8 mouse cellular contexts compared by ENCODE assay signal in genomic region chr13:109926277-109926920, GRCm38 (mm10).
A peak's percentile ranks its signal among the peaks of the same experiment; 100 is the strongest.
DNase-seq lines count a peak whose midpoint lies in the region; ATAC-seq lines count a peak whose summit lies in the region.

No protein-coding gene starts in this region.

- H3K9ac ChIP-seq in forebrain, embryonic 14.5 days (ENCODE audit: low read length): peak overlapping the region; percentile 22; the same call in 1 of the 2 replicates
- H3K9ac ChIP-seq in intestine, embryonic 15.5 days: no peak overlapping the region
- H3K9ac ChIP-seq in neural tube, embryonic 11.5 days (ENCODE audit: low read length): no peak overlapping the region

- H3K4me2 ChIP-seq in forebrain, embryonic 14.5 days (ENCODE audit: low read length): peak overlapping the region; percentile 43
- peak overlapping the region; percentile 33 for H3K4me2 ChIP-seq in intestine, embryonic 15.5 days (replicated peaks)
- peak overlapping the region; percentile 11; the same call in 1 of the 2 replicates for H3K4me2 ChIP-seq in neural tube, embryonic 11.5 days (ENCODE audit: low read depth)

- H3K4me3 ChIP-seq in forebrain, embryonic 14.5 days (ENCODE audit: low read depth, low read length): peak overlapping the region; percentile 11
- no peak overlapping the region for H3K4me3 ChIP-seq in intestine, embryonic 15.5 days (replicated peaks)
- no peak overlapping the region for H3K4me3 ChIP-seq in neural tube, embryonic 11.5 days (ENCODE audit: low read depth, low read length)

- no peaks in the 10 kb centered on the region for H3K9me3 ChIP-seq in forebrain, embryonic 14.5 days (replicated peaks; ENCODE audit: control insufficient read depth, low read length)
- H3K9me3 ChIP-seq in intestine, embryonic 15.5 days: no peaks in the 10 kb centered on the region
- no peaks in the 10 kb centered on the region for H3K9me3 ChIP-seq in neural tube, embryonic 11.5 days (ENCODE audit: control insufficient read depth, low read length)

- peak; percentile 98 for ATAC-seq in forebrain, embryonic 14.5 days
- peak; percentile 78 for ATAC-seq in intestine, embryonic 15.5 days
- ATAC-seq in neural tube, embryonic 11.5 days (ENCODE audit: insufficient read depth, low FRiP score, low TSS enrichment): peak; percentile 94

- no peaks in the 10 kb centered on the region for H3K36me3 ChIP-seq in forebrain, embryonic 14.5 days (ENCODE audit: control insufficient read depth, insufficient read depth, low read length)
- H3K36me3 ChIP-seq in intestine, embryonic 15.5 days: no peaks in the 10 kb centered on the region
- H3K36me3 ChIP-seq in neural tube, embryonic 11.5 days (ENCODE audit: control insufficient read depth, insufficient read depth, low read length): no peaks in the 10 kb centered on the region

- WGBS in forebrain, embryonic 14.5 days: 23% methylated on average over 15 of the region's 15 CpGs
- 30% methylated on average over 15 of the region's 15 CpGs for WGBS in intestine, embryonic 15.5 days
- WGBS in neural tube, embryonic 11.5 days: 38% methylated on average over 15 of the region's 15 CpGs

- H3K27ac ChIP-seq in forebrain, embryonic 14.5 days (ENCODE audit: low read depth, low read length): peak overlapping the region; percentile 16
- H3K27ac ChIP-seq in intestine, embryonic 15.5 days: no peak overlapping the region
- no peak overlapping the region for H3K27ac ChIP-seq in neural tube, embryonic 11.5 days (ENCODE audit: low read depth, low read length)

- DNase-seq in adrenal gland, adult 2 months: peak; percentile 33
- DNase-seq in adrenal gland, adult 8-10 months: no peak
- DNase-seq in ZHBTc4 (ENCODE audit: low read depth, low spot score) (peak; percentile 25), liver (peak; percentile 46)
- DNase-seq in forebrain, embryonic 14.5 days (ENCODE audit: low spot score): peak; percentile 97
- DNase-seq in neural tube, embryonic 11.5 days (ENCODE audit: low spot score): peak; percentile 71
- peak; percentile 13 to 46 for DNase-seq in thymus, postnatal 36 days

- H3K27me3 ChIP-seq in forebrain, embryonic 14.5 days (replicated peaks; ENCODE audit: control insufficient read depth, insufficient read depth, low read length): no peaks in the 10 kb centered on the region
- no peaks in the 10 kb centered on the region for H3K27me3 ChIP-seq in intestine, embryonic 15.5 days (replicated peaks)
- H3K27me3 ChIP-seq in neural tube, embryonic 11.5 days (ENCODE audit: control insufficient read depth, insufficient read depth, low read length): no peaks in the 10 kb centered on the region

- no peaks in the 10 kb centered on the region for H3K4me1 ChIP-seq in forebrain, embryonic 14.5 days (ENCODE audit: control insufficient read depth, insufficient read depth, low read length)
- 0 out of 2 replicates have a peak, but pooled peaks cover 4% of the 10 kb centered on the region for H3K4me1 ChIP-seq in intestine, embryonic 15.5 days (replicated peaks)
- no peaks in the 10 kb centered on the region for H3K4me1 ChIP-seq in neural tube, embryonic 11.5 days (ENCODE audit: control insufficient read depth, insufficient read depth, low read length)
